In the genomic region with DNA sequence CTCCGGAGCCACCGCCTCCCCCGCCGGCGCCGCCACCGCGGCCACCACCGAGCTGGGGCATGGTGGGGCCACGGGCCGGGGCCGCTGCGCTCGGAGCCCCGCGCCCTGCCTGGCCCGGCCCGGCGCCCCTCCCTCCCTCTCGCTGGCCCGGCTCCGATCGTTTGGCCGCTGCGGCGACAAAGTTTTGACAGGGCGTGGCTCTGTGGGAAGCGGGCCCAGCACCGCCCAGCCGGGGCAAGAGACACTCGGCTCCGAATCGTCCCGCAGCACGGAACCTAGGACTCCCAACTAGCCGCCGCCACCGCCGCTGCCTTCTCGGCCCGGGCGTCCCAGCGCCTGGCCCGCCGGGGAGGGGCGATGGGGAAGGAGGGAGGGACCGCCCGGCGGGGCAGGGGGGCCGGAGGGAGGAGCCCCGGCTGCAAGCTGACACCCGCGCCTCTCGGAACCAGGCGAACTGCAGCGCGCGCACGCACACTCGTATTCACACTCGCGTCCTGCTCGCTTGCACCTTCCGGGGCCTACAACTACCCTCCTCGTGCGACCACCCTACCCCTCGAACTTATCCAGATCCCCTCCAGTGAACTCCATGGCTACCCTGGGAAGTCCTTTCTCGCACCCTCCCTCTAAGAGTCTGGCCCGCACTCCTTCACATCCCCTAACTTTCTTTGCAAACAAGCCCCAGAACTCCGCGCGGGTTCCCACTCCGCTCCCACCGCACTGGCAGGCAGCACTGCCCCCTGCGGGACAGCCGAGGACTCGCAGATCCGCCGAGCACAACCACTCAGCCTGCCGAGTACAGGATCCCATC, we compare ENCODE assay signal across 8 mouse cellular contexts. TPM values are rescaled to one million over a fixed set of nuclear protein-coding genes. Genes with fewer than 3 reads are reported as not detected.
DNase-seq lines count a peak whose midpoint lies in the region; ATAC-seq and TF ChIP-seq lines count a peak whose summit lies in the region.

Gene Tcf7l1, minus strand, starts transcription at position 363 of the 808 bp plus-strand sequence.

- peak; percentile 65; the same call in 1 of the 2 replicates for TF ChIP-seq POLR2A in brain, embryonic 14.5 days (IDR thresholded peaks at IDR 0.05; ENCODE audit: borderline replicate concordance, extremely low read depth, insufficient read depth, insufficient read length, poor library complexity, severe bottlenecking)

- H3K4me2 ChIP-seq in heart, embryonic 12.5 days = peak within 1 kb of the TSS; percentile 87
- H3K4me2 ChIP-seq in kidney, embryonic 16.5 days (replicated peaks; ENCODE audit: low read depth, low read length) = peak within 1 kb of the TSS; percentile 88

- H3K4me3 ChIP-seq in erythroblast, embryonic 14.5 days (replicated peaks) = peak within 1 kb of the TSS; percentile 57
- H3K4me3 ChIP-seq in heart, embryonic 12.5 days = peak within 1 kb of the TSS; percentile 84
- peak within 1 kb of the TSS; percentile 70 for H3K4me3 ChIP-seq in kidney, embryonic 16.5 days (ENCODE audit: low read length)

- peak within 1 kb of the TSS; percentile 83 for H3K27ac ChIP-seq in heart, embryonic 12.5 days (ENCODE audit: poor library complexity, severe bottlenecking)
- peak within 1 kb of the TSS; percentile 95 for H3K27ac ChIP-seq in kidney, embryonic 16.5 days (ENCODE audit: low read length)

- peak; percentile 98 for TF ChIP-seq CTCF in brain, embryonic 14.5 days (IDR thresholded peaks at IDR 0.05; ENCODE audit: borderline replicate concordance, extremely low read depth, insufficient read depth, insufficient read length)

- peak within 1 kb of the TSS; percentile 89 for H3K9ac ChIP-seq in heart, embryonic 12.5 days
- peak within 1 kb of the TSS; percentile 94 for H3K9ac ChIP-seq in kidney, embryonic 16.5 days (replicated peaks; ENCODE audit: low read length)

- no peaks in the 10 kb centered on the region; the same call in 1 of the 2 replicates for H3K36me3 ChIP-seq in erythroblast, embryonic 14.5 days (ENCODE audit: control insufficient read depth)
- H3K36me3 ChIP-seq in heart, embryonic 12.5 days = peaks cover 10% of the 10 kb centered on the region
- H3K36me3 ChIP-seq in kidney, embryonic 16.5 days (ENCODE audit: insufficient read depth, low read length) = peaks cover 12% of the 10 kb centered on the region; the same call in 1 of the 2 replicates

- under 1% methylated on average over 74 of the region's 80 CpGs for WGBS in heart, embryonic 12.5 days
- under 1% methylated on average over 75 of the region's 80 CpGs for WGBS in kidney, embryonic 16.5 days

- peak; percentile 93 for ATAC-seq in heart, embryonic 12.5 days (ENCODE audit: insufficient number of reproducible peaks, low FRiP score)
- ATAC-seq in kidney, embryonic 16.5 days (ENCODE audit: low FRiP score, low TSS enrichment) = peak; percentile 95
- peak; percentile 68 for ATAC-seq in monocyte, adult 5-6 weeks (replicated peaks; ENCODE audit: insufficient number of reproducible peaks, low FRiP score, low TSS enrichment, poor library complexity, severe bottlenecking)

- H3K4me1 ChIP-seq in erythroblast, embryonic 14.5 days (ENCODE audit: control insufficient read depth) = peaks cover 7% of the 10 kb centered on the region
- H3K4me1 ChIP-seq in heart, embryonic 12.5 days (replicated peaks) = peaks cover 18% of the 10 kb centered on the region
- peaks cover 13% of the 10 kb centered on the region for H3K4me1 ChIP-seq in kidney, embryonic 16.5 days (ENCODE audit: insufficient read depth, low read length)

- peaks cover 48% of the 10 kb centered on the region for H3K27me3 ChIP-seq in erythroblast, embryonic 14.5 days (ENCODE audit: control insufficient read depth)
- peaks cover 5% of the 10 kb centered on the region; the same call in 1 of the 2 replicates for H3K27me3 ChIP-seq in heart, embryonic 12.5 days (replicated peaks)
- no peaks in the 10 kb centered on the region for H3K27me3 ChIP-seq in kidney, embryonic 16.5 days (ENCODE audit: insufficient read depth, low read length)

- peak; percentile 93 for DNase-seq in 3T3-L1 (ENCODE audit: low read depth, low spot score)
- DNase-seq in brain, embryonic 14.5 days (ENCODE audit: low read depth) = peak; percentile 93
- peak; percentile 83 for DNase-seq in liver
- peak; percentile 61 to 69 for DNase-seq in spleen, postnatal 36 days (ENCODE audit: low spot score in 2 of 2)

- H3K9me3 ChIP-seq in erythroblast, embryonic 14.5 days (ENCODE audit: control insufficient read depth, low read length) = no peaks in the 10 kb centered on the region; the same call in 1 of the 2 replicates
- no peaks in the 10 kb centered on the region for H3K9me3 ChIP-seq in heart, embryonic 12.5 days (replicated peaks)
- H3K9me3 ChIP-seq in kidney, embryonic 16.5 days (ENCODE audit: low read length) = no peaks in the 10 kb centered on the region

RNA-seq across cellular contexts. Expression of gene Tcf7l1, which starts in this region (rescaled TPM):
- polyA plus RNA-seq in brain, embryonic 14.5 days (2012; rRNA removed) = 13.1 and 14.5 TPM in 2 replicates
- 0.05 and 0.10 TPM in 2 replicates for polyA plus RNA-seq in erythroblast, embryonic 14.5 days (2012)
- 18.5 and 20.2 TPM in 2 replicates for polyA plus RNA-seq in heart, embryonic 12.5 days (2016; fragmentation: Nextera tagmentation; extraction: Ambion mirVana)
- 31.5 and 35.6 TPM in 2 replicates for polyA plus RNA-seq in kidney, embryonic 16.5 days (2015; fragmentation: Nextera tagmentation; extraction: Ambion mirVana)
- total RNA-seq in monocyte, adult 5-6 weeks (2017) = not detected in 3 replicates

Comparison
In these comparisons a context has a peak if more than half of its experiments do, and no peak if none do; other contexts are left out.
1. Peak in every context shown above with its lines: DNase-seq, ATAC-seq, H3K4me3 ChIP-seq and H3K27ac ChIP-seq.
2. RNA of gene Tcf7l1 (polyA plus RNA-seq): 31.5 to 35.6 TPM in kidney, embryonic 16.5 days, 18.5 to 20.2 TPM in heart, embryonic 12.5 days and 13.1 to 14.5 TPM in brain, embryonic 14.5 days; 0.05 to 0.10 TPM in erythroblast, embryonic 14.5 days; every median in the first group is over 10 times any median in the second.
3. Peak in ATAC-seq in monocyte, adult 5-6 weeks; RNA of the gene not detected or under 1 TPM.